Mouse (Mus musculus) kidney, postnatal 4 days (tissue): ENCODE measurements around the gene Zfp524.
A peak's percentile ranks its signal among the peaks of the same experiment; 100 is the strongest.

Source experiments
- DNase-seq, 2 experiments: peaks; one replicate each; pipeline ENCODE4 v3.0.0; 2021; ENCODE audit warnings: mixed read lengths in 2 of 2

The Zfp524 gene

DNA sequence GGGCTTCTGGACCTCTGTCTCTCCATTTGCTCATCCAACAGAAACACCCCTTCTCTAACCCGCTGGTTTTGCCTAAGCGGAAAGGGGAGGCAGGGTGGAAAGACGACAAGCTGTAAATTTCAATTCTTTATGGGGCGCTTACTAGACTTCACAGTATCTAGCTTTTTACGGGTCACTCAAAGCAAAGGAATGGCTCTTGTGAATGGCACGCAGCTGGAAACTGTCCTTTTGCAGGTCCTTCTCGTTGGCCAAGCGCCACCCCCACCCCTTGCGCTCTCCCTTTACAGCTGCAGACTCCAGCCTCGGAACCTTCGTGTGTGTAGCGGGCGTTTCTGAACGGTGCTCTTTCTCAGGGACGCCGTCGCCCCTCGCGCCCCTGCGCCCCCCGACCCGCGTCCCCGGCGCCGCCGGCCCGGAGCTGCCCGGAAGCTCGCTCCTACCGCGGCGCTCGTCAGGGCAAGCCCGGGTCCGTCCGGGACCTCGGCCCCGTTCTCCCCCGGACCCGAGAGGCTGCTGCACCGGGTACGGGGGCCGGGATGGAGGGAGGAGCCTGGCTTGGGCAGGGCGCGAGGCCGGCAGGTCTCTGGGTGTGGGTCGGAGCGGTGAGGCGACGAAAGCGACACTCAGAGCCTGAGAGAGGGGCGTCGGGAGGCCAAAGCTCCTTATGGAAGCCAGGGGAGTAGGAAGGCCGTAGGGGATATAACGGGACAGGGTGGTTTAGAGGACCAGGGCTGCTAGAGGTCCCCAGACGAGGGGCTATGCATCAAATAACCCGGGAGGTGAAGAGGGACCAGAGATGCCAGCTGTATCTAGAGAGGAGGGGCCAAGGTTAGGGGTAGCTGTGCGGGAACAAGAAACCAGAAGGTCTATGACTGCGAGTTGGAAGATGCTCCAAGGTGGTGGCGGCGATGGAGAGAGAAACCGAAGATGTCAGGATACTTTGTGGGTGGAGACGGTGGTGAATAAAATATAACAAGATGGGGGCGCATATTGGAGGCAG lies 37.3 kb downstream of the Zfp524 start, which contains the start of gene Zfp580:
TSS of gene Zfp580 (plus strand) at position 346 of the 1,000 bp plus-strand sequence.
- peak; percentile 86 to 91 for DNase-seq

DNA sequence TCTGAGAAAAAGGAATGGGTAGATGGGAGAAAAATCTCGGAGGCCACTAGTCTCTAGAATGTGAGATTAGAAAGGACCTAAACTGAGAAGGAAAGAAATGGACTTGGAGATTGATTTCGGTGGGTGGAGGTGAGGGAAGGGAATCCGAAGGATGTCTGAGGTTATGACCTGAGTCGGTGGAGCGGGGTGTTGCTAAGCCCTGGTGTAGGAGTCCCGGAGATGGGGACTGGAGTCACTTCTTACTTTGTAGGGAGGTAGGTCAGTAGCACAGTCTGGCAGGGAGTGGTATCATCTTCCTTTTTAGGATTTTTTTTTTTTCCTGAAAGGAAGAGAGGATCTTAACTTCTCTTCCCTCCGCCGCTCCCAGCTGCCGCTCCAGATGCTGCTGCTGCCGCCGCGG lies 38.2 kb downstream of the Zfp524 start:
- peak; percentile 21 to 39 for DNase-seq

DNA sequence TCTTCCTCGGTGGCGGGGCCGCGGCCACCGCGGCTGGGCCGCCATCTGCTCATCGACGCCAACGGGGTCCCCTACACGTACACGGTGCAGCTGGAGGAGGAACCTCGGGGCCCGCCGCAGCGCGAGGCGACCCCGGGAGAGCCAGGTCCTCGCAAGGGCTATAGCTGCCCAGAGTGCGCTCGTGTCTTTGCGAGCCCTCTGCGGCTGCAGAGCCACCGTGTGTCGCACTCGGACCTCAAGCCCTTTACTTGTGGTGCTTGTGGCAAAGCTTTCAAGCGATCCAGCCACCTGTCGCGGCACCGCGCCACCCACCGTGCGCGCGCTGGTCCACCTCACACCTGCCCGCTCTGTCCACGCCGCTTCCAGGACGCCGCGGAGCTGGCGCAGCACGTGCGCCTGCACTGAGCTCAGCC lies 38.7 kb downstream of the Zfp524 start:
- peak; percentile 31 to 54 for DNase-seq

DNA sequence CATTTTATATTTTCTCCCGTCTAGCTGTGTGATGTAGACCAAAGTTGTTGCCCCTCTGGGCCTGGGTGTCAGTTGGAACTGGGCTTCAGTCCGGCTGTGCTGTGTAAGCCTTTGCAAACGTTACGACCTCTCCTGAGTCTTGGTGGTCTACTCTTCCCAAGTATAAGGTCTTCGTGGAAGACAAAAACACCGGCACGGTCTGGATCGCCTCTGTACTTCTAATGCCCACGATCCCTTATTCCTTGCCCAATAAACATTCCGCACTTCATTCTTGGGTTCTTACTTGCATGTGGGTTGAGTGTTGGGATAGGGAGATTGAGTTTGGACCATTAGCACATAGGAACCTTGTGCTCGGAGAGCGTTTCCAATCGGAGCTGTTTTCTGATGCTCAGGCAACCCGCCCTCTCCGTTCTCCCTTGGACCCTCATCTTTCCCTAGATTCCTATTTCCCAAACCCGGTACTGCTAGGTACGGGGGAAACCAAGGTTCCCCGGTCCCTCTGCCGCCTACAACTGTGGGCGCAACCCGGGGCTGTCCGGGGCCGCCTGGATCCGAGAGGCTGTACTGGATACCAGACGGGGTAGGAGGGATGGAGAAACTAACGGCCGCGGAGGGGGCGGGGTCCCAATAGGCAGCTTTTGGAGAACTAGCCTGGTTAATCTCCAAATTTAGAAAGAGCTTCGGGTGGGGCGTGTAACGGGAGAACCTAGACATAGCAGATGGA lies 39.4 kb downstream of the Zfp524 start:
- peak; percentile 35 to 45 for DNase-seq

DNA sequence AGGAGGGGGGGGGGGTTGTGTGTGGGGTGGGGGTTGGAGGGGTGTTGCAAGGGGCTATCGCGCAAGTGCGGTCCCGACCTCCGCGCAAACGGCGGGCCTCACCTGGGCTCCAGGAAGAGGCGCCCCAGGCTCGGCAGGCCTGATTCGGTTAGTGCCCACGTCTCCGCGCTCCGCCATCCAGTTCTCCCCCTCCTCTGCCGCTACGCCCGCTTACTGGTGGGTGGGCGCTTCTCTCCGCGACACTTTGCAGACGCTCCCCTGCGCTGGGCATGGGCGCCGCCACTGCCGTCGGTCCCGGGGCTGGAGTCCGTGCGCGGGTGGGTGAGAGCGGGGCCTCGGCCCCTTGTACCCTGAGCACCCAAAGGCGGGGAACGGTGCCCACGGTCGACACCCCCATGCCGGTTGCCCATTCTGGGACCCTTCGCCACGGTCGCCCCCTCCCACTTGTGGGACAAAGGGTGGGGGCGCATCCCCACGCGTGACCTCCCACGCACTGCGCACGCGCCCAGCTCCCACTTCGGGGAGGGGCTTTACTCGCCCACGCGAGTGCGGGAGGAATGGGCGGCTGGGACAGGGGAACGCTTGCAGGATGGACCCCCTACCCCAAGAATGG lies 42.5 kb downstream of the Zfp524 start:
- DNase-seq: peak; percentile 54 to 72

DNA sequence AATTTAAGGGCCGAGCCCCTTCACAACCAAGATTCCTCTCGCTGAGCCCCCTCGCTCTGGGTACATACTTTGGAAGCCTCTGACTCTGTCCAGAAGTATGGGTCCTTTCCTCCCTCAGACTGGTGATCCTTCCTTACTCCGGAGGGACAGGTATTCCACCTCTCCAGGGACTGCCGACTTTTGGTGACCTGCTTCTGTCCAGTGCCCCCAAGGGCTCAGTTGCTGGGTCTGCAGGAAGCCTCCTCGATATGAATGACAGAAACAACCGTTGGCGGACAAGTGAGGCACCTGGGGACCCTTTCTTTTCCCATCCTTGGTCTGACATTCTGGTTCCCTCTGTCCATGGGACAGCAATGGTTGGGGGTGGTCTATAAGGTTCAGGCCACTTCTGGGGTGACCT lies 43.2 kb downstream of the Zfp524 start:
- no peak for DNase-seq

DNA sequence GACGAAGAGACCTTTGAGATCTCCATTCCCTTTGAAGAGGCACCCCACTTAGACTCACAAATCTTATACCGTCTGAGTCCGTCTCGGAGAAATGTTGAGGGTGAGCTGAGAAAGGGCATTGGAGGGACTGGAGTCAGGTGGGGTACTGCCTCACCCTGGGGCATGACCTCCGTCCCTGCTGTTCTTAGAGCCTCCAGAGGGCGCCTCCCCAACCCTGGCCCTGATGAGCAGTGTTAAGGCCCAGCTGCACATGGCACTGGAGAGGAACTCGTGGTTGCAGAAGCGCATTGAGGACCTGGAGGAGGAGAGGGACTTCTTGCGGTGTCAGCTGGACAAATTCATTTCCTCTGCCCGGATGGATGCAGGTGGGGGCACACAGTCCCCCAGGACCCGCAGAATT lies 43.6 kb downstream of the Zfp524 start:
- peak; percentile 26 to 45 for DNase-seq

DNA sequence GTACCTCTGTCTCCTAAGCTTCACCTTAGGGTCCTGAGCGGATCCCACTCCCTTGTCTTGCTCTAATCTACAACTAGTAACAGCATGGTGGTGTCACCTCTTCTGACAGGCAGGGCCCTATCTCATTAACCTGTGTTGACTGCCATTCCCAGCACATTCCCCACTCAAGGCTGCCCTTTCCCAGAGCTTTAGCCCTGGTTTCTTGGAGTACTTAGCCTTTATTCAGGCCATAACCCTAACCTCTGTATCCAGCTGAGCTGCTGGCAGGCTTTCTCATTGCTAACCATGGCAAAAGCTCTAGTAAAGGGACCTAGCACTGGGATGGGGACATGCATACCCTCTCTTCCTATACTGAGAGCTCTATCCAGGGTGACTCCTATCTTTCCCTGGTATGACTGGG lies 44.4 kb downstream of the Zfp524 start:
- DNase-seq: no peak

DNA sequence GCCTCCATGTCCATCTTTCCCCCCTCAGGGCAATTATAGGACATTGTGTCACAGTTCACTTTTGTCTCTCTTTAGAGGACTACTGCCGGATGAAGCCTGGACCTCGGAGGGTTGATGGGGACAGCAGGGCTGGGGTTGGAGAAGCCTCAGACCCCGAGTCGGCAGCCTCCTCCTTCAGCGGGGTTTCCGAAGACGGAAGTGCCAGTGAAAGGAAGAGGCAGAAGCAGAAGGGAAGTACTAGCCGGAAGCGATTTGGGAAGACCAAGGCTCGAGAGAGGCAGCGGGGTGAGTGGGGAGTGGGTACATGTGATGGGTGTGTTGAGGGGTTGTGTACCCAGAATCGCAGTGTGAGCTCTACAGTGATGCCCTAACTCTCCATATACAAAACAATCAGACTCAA lies 45.2 kb downstream of the Zfp524 start:
- DNase-seq: no peak

DNA sequence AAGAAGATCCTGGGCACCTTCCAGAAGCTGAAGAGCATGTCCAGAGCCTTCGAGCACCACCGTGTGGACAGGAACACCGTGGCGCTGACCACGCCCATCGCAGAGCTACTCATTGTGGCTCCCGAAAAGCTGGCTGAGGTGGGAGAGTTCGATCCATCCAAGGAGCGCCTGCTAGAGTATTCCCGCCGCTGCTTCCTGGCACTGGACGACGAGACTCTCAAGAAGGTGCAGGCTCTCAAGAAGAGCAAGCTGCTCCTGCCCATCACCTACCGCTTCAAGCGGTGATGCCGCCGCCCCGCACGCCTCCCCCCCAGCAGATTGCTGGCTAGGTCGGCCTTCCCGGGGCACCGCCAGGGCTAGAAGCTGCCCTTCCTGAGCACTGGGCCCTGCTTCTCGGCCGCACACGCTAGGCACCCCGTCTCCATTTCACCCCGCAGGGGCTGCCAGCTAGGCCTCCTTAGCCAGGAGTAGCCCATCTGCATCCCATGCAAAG lies 46.1 kb downstream of the Zfp524 start:
- DNase-seq: peak; percentile 88 to 93

DNA sequence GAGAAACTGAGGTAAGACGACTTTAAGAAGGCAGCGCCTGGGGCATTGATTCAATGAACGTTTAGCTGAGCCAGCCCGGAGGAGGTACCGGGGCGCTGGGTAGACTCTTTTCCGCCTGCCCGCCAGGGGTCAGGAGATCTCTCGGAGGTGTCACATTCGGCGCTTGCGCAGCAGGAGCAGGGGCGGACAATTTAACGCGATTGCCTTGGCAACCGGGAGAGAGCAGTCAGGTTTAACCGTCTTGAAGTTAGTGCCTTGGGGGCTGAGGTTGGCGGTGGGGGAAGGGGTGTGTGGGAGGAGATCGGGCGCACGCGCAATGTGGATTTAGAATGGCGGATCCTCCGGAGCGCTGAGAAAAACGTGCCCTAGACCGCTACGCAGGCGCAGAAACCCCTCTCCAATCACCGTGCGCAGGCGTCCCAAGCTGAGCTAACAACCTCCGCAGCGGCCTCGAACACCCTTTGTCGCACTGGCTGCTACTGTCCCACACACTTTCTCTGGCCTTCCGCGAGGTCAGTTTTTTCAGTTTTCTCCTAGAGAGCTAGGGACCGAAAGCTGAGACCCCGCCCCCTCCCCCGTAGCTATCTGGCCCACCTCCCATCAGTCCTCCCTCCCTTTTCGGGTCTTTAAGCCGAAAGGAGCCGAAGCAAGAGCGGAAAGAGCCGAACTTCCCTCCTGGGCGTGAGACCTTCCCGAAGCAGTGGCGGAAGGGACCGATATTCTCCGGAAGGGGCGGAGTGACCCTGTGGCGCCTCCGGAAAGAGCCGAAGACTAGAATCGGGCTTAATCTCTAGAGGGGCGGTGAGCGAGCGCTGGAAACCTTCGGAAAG lies 46.9 kb downstream of the Zfp524 start:
- peak; percentile 99 for DNase-seq

DNA sequence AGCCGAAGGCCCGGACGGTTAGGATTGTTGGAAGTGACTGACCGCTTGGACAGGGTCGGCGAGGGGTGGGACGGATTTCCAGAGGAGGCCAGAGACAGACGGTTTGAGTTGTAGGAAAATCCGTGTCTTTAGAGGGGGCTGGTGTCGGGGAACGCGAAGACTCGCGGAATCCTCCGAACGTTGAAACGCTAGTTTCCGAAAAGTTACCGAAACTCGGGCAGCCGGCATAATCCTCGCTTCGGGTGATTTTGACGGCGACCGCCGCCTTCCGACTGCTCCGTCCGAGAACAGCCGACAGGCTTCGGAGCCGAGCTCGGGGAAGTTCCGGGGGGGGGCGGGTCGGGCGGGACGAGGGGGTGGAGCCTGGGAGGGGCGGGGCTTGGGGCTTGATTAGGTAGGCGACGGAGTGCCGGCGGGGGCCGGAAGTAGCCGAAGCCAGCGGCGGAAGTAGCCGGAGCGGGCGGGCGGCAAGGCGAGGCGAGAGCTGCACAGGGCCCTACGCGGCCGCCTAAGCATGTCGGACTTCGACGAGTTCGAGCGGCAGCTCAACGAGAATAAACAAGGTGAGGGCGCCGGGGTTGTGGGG lies 47.7 kb downstream of the Zfp524 start, which contains the start of gene U2af2:
TSS of gene U2af2 (plus strand) at position 370 of the 586 bp plus-strand sequence.
- peak; percentile 98 for DNase-seq

DNA sequence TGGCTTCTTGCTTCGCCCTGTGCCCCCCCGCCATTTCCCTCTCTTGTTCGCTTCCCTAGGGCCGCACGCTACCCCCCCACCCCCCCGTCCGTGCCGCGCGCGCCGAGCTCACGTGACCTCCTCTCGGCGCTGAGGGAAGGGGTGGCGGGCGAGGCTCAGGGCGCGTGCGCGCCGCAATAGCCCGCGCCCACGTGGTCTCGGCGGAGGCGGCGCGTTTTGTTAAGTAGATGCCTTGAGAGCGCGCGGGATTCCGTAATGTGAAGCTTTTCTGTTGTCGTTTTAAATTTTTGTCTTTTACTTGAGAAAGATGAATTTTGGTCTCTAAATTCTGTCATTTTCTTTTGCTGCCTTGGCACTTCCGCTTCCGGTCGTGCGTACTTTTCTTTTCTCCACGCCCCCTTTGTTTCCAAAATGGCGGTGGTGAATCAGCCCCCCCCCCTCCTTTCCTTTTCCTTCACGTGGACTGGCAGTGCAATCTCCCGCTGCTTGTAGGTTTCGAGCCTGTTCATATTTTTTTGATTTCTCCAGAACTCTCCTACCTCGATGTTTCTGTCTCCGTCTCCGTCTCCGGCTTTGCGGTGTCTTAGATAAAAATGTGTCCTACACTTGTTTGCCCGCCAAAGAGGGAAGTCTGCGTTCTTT lies 48.3 kb downstream of the Zfp524 start:
- DNase-seq: peak; percentile 73 to 85

DNA sequence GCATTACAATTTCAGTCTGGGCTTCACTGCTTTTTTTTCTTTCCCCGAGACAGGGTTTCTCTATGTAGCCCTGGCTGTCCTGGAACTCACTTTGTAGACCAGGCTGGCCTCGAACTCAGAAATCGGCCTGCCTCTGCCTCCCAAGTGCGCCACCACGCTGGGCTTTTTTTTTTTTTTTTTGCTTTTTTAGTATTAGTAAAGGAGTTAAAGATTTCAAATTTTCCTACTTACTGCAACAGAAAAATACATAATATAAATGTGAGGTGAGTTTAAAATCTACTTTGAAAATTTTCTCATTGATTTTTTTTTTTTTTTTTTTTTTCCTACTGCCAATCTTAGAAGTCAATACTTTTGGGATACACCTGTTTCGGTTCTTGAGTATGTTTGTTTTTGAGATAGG lies 50.7 kb downstream of the Zfp524 start:
- DNase-seq: no peak
